Comparison of ENCODE assay signal across 9 mouse cellular contexts in the genomic region with DNA sequence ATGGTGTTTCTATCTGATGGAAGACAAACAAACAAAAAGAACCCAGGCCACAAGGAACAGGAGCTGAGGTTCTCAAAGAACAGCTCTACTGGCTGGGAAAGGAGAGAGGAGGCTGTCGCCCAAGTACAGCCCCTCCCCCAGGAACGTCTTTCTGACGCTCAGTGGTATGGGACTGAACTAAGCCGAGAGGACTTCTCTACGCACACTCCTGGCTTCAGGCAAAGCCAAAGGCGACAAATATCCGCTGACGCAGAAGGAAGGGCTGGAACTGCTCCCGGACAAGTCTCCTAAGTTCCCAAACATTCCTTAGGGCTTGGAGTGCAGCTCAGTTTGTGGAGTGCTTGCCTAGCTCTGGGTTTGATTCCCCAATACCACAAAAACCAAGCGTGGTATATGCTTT. TPM values are rescaled to one million over a fixed set of nuclear protein-coding genes. Genes with fewer than 3 reads are reported as not detected.
DNase-seq lines count a peak whose midpoint lies in the region; ATAC-seq and TF ChIP-seq lines count a peak whose summit lies in the region.
"Had no signal": no experiment of that assay in that cellular context is flagged by ENCODE, and none has a peak within 500 bp of the region (broad histone marks: within the 10 kb centered on the region; RNA-seq: fewer than 3 reads in every experiment).

No protein-coding gene starts in this region.

- H3K4me2 ChIP-seq in heart, embryonic 16.5 days (ENCODE audit: low read depth, low read length), result peak overlapping the region; percentile 24
- H3K4me2 ChIP-seq: midbrain, embryonic 12.5 days had no signal

- no peak overlapping the region for H3K4me3 ChIP-seq in embryonic fibroblast, embryonic 13.5 days (ENCODE audit: insufficient read depth, low read length)
- H3K4me3 ChIP-seq in heart, embryonic 16.5 days (ENCODE audit: low read length), result no peak overlapping the region
- H3K4me3 ChIP-seq: midbrain, embryonic 12.5 days had no signal

- 9% methylated on average over 10 of the region's 10 CpGs for WGBS in heart, embryonic 16.5 days

- H3K27me3 ChIP-seq in heart, embryonic 16.5 days (ENCODE audit: control insufficient read depth, insufficient read depth, low read length), result no peaks in the 10 kb centered on the region
- H3K27me3 ChIP-seq: midbrain, embryonic 12.5 days had no signal

- ATAC-seq in heart, embryonic 16.5 days (replicated peaks; ENCODE audit: extremely low read depth, insufficient read depth, low FRiP score), result peak; percentile 89
- peak; percentile 36 for ATAC-seq in megakaryocyte progenitor cell, adult 5-6 weeks (replicated peaks; ENCODE audit: poor library complexity)
- no peak for ATAC-seq in megakaryocyte-erythroid progenitor cell, adult 5-6 weeks (replicated peaks; ENCODE audit: low FRiP score, low TSS enrichment, poor library complexity, severe bottlenecking)

- no peak for TF ChIP-seq CTCF in embryonic fibroblast, embryonic 13.5 days (IDR thresholded peaks at IDR 0.05; ENCODE audit: borderline replicate concordance, insufficient read depth, low read length)

- H3K9me3 ChIP-seq in heart, embryonic 16.5 days (replicated peaks; ENCODE audit: control insufficient read depth, low read length), result no peaks in the 10 kb centered on the region
- H3K9me3 ChIP-seq: midbrain, embryonic 12.5 days had no signal

- DNase-seq in NIH3T3 (ENCODE audit: low read depth), result peak; percentile 69
- peak; percentile 83 for DNase-seq in adrenal gland, adult 2 months
- peak; percentile 21 to 45 for DNase-seq in layer of hippocampus, adult 8-10 months (ENCODE audit: low spot score in 2 of 2)
- DNase-seq in urinary bladder, postnatal 36 days (ENCODE audit: low spot score in 2 of 2), result peak; percentile 69 to 83

- no peak overlapping the region for H3K9ac ChIP-seq in heart, embryonic 16.5 days (ENCODE audit: low read length)
- H3K9ac ChIP-seq: midbrain, embryonic 12.5 days had no signal

- H3K27ac ChIP-seq in embryonic fibroblast, embryonic 13.5 days (ENCODE audit: insufficient read depth, low read length), result peak overlapping the region; percentile 95
- H3K27ac ChIP-seq in heart, embryonic 16.5 days (ENCODE audit: low read length), result peak overlapping the region; percentile 90
- H3K27ac ChIP-seq: midbrain, embryonic 12.5 days had no signal

- TF ChIP-seq POLR2A in embryonic fibroblast, embryonic 13.5 days (IDR thresholded peaks at IDR 0.05; ENCODE audit: low read depth, low read length), result no peak; the same call in 1 of the 2 replicates

- peaks cover 6% of the 10 kb centered on the region for H3K36me3 ChIP-seq in heart, embryonic 16.5 days (ENCODE audit: control insufficient read depth, insufficient read depth)
- H3K36me3 ChIP-seq: midbrain, embryonic 12.5 days had no signal

- H3K4me1 ChIP-seq in embryonic fibroblast, embryonic 13.5 days (ENCODE audit: control insufficient read depth, insufficient read depth, low read length), result peaks cover 10% of the 10 kb centered on the region
- peaks cover 29% of the 10 kb centered on the region for H3K4me1 ChIP-seq in heart, embryonic 16.5 days (ENCODE audit: control insufficient read depth, insufficient read depth, low read length)
- H3K4me1 ChIP-seq: midbrain, embryonic 12.5 days had no signal

RNA-seq across cellular contexts. Expression of a gene that starts 37.7 kb away (rescaled TPM):
- 100 to 1,000 TPM in 1 of 2 experiments, 10 to 100 TPM in 1; 94.8 to 157 TPM for total RNA-seq in adrenal gland, adult 2 months (2021)
- polyA plus RNA-seq in adrenal gland, adult 2 months (2012; rRNA removed), result 96.3 and 135 TPM in 2 replicates
- polyA plus RNA-seq in embryonic fibroblast, embryonic 13.5 days (2011; ENCODE audit: insufficient read length, low read depth, missing spikeins), result 21.9 and 23.8 TPM in 2 replicates
- 36.8 and 37.0 TPM in 2 replicates for polyA plus RNA-seq in heart, embryonic 16.5 days (2015; fragmentation: Nextera tagmentation; extraction: Ambion mirVana)
- total RNA-seq in layer of hippocampus, adult 8-10 months (2022), result 10 to 100 TPM; 28.7 to 41.1 (median 35.0) TPM
- total RNA-seq in megakaryocyte progenitor cell, adult 5-6 weeks (2015), result 18.2 and 30.9 TPM in 2 replicates
- 26.4 and 27.2 TPM in 2 replicates for total RNA-seq in megakaryocyte progenitor cell, adult 5-6 weeks (2017)
- total RNA-seq in megakaryocyte-erythroid progenitor cell, adult 5-6 weeks (2014; fragmentation: Nextera tagmentation), result 1.9 and 11.1 TPM in 2 replicates
- 3.0 and 6.7 TPM in 2 replicates for total RNA-seq in megakaryocyte-erythroid progenitor cell, adult 5-6 weeks (2017)

Comparison
In these comparisons a context has a peak if more than half of its experiments do, and no peak if none do; other contexts are left out.
1. DNase-seq: peak in every context shown above with its lines; median percentile 83 in adrenal gland, adult 2 months; 76 in urinary bladder, postnatal 36 days; 69 in NIH3T3; 33 in layer of hippocampus, adult 8-10 months.